Mouse (Mus musculus) forelimb bud, embryonic 11.5 days (tissue): Measurements from ENCODE around the gene Chit1.

ENCODE experiments used
- DNase-seq: peaks from one replicate; pipeline ENCODE4 v3.0.0-alpha.2; 2012; ENCODE audit warnings: low read depth, low spot score

Gene Chit1

GRCm38 (mm10) chr1:134110979-134111378 is at the start of gene Chit1:
Chit1 (plus strand) TSS chr1:134111242.
- DNase-seq: no peak

- DNase-seq: no peak
Measured at GRCm38 (mm10) chr1:134061915-134062314, 49.1 kb upstream of the Chit1 start.

DNA sequence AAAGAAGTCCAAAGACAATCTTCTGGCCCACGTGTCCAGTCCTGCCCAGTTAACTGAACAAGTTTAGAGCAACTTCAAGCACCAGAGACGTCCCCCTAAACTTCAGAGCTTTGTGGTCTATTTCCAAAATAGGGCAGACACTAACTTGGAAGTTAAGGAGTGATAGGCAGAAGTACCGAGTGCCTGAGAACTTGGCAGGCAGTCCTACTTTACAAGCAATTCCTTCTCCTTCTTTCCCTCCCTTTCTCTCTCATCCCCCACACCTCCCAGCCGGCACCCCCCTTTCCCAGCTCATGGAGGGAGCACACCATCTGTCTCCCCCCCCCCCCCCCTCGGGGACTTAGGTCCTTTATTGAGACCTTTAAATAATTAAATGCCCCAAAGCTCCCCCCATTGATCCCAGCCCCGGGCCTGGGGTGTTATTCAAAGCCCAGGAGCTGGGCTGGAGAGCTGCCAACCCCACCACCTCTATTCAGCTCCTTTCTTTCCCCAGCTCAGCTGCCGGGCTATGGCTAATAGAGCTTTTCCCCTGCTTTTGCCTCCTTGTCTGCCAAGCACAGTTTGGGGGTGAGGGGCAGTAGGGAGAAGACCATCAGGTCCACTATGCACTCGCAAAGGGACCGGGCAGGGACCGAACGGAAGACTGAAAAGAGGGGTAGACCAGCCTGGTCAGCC is 48.5 kb upstream of the Chit1 start:
- peak; percentile 24 for DNase-seq

DNA sequence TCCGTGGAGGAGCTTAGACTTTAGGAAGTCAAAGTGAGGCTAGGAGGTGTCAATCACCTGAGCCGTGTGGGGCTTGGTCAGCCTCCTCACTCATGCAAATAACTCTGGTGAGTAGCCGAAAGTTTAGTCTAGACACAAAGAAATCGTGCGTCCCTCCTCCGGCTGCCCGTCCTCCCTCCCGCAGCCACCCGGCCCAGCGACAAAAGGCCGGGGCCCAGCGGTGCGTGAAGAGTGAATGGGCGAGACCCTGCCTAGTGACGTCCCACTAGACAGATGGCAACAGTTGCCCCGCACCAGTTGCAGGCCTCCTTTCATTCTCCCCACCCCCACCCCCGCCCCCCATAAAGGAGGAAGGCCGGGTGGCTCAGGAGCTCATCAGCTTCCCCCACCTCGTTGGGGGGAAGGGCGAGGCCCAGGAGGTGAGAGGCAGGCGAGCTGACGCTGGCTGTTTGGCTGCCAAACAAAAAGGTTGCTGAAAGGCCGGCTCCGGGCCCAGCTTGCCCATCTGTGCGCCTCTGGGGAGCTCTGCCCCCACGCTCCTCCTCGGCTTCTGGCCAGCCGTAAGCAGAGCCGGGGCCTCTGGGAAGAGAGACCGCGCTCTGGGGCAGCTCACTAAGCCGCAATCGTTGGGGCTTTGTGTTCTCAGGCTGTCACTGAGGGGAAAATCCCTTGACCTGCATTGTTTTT is 47.8 kb upstream of the Chit1 start:
- DNase-seq: peak; percentile 46

- no peak for DNase-seq
Measured at GRCm38 (mm10) chr1:134063773-134064125, 47.3 kb upstream of the Chit1 start.

DNA sequence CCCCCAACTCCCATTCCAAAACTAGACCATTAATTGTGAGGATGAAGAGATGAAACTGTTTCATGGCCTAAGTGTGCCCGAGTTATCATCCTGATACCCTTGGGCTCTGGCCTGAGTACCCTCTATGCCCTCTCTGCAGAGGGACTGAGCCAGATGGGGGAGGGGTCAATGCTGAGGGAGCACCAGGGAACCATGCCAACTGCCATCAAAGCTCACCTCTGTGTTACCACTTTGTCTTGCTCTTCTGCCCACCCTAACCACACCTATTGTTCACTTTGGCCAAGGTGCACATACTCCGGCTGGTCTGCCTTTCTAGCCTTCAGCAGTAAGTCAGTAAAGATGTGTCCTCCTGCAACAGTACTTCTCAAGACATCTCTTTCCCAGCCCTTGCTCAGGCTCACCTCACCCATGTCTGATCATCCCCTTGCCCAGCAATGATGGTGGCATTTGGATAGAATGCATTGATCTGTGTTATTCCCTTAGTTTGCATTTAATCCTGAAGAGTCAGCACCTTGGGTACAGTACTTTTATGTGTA is 46.7 kb upstream of the Chit1 start:
- DNase-seq: no peak

DNA sequence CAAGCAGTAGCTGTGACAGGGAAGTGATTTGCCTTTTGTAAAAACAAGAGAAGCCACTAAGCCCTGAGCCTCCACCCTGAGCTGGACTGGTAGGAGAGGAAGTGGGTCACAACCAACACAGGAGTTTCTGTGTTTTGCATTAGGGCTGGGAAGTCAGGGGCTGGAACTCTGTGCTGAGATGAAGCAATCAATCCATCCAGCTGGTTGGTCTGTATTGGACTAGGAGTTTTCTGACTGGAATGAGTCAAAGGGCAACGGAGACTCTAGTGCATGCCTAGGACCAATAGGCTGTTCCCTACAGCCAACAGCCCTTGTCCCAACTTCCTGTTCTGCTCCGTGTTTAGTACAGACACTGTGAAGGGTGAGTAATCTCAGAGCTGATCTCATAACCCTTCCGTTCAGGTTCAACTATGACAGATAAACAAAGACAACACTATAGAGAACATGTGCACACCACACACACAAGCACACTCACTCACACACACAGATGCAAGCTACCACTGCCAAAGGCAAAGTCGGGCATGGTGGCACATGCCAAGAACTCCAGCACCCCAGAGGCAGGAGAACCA is 45.7 kb upstream of the Chit1 start:
- no peak for DNase-seq

- DNase-seq: no peak
Measured at GRCm38 (mm10) chr1:134066554-134066953, 44.5 kb upstream of the Chit1 start.

- peak; percentile 84 for DNase-seq
Measured at GRCm38 (mm10) chr1:134067143-134067619, 43.9 kb upstream of the Chit1 start.

DNA sequence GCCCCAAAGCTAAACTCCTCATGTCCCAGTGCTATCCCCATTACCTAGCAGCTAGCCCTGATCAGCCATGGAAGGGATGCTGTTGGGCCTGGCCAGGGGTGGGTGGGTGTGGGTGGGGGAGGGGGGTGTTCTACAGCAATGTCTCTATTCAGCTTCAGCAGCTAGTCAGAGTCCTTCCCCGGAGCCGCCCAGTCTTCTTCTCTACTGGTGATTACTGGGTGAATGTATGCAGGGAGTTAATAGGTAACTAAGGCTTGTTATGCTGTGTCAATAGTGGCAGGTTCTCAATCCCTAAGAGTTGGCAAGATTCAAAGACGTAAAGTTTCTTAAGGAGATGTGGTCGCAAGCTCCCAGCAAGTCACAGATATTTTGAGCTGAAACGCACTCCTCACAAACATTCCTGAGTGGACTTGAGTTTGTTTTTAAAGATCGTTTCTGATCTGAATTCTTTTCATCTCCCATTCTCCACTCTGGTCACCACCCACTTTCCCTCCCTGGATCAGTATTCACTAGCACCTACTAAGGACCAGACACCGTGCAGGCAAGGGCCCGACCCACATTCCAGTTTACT is 40.9 kb upstream of the Chit1 start:
- no peak for DNase-seq

GRCm38 (mm10) chr1:134071411-134072018 is 39.5 kb upstream of the Chit1 start:
- no peak for DNase-seq

DNA sequence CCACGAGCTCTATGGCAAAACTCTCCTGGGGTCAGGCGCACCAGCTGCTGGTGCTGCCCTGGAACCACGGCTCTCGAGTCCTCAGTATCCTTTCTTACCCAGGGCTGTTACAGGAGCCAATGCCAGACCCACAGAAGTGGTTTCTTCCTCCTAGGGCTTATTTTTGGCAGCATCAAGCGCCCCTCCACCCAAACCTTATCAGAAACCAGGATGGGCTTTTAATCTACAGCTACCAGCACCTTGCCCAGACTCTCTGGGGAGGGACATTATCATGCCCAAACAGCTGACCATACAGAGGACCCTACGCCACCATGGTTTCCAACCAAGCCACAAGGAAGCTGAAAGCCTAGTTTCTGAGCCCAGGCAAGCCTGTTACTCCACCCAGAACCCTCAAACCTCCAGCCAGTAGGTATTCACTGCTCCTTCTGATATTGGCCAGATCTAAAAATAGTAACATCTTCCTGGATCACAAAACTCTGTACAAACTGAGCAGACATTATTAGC is 37.9 kb upstream of the Chit1 start:
- DNase-seq: no peak

- no peak for DNase-seq
Measured at GRCm38 (mm10) chr1:134073658-134074057, 37.4 kb upstream of the Chit1 start.

- DNase-seq: no peak
Measured at GRCm38 (mm10) chr1:134074184-134074583, 36.9 kb upstream of the Chit1 start.

GRCm38 (mm10) chr1:134074606-134075005 is 36.4 kb upstream of the Chit1 start:
- no peak for DNase-seq

DNA sequence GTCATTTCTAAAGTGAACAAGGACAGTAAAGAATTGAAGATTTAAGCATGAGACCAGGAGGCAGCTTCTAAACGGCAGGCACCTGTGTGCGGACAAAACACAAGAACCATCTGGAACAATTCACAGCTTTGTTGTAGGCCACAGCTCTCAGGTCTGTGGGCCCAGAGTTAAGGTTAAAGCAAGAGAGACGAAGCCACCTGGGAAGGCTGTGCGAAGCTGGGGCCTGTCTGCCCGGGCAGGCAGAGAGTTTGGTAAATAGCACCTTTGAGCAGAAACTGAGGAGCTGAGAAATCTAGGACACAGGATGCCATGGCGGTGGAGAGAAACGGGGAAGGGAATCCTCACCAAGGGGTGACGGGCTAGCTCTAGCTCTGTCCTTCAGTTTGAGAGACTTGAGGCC is 35.5 kb upstream of the Chit1 start:
- DNase-seq: no peak

GRCm38 (mm10) chr1:134076789-134077188 is 34.3 kb upstream of the Chit1 start:
- DNase-seq: no peak

- DNase-seq: no peak
Measured at GRCm38 (mm10) chr1:134077389-134078060, 33.5 kb upstream of the Chit1 start.

- no peak for DNase-seq
Measured at GRCm38 (mm10) chr1:134078061-134078795, 32.8 kb upstream of the Chit1 start.

- DNase-seq: peak; percentile 95
Measured at GRCm38 (mm10) chr1:134078802-134079476, 32.1 kb upstream of the Chit1 start, which contains the start of gene Btg2. Btg2 (minus strand) TSS chr1:134079120.
